Mouse (Mus musculus): ENCODE data around the gene Paqr7. TPM values are rescaled to one million over a fixed set of nuclear protein-coding genes. Genes with fewer than 3 reads are reported as not detected.

The Paqr7 gene
- total and polyA plus RNA-seq, 3 experiments, result 0.19 to 2.4 TPM; not detected in 1

DNA sequence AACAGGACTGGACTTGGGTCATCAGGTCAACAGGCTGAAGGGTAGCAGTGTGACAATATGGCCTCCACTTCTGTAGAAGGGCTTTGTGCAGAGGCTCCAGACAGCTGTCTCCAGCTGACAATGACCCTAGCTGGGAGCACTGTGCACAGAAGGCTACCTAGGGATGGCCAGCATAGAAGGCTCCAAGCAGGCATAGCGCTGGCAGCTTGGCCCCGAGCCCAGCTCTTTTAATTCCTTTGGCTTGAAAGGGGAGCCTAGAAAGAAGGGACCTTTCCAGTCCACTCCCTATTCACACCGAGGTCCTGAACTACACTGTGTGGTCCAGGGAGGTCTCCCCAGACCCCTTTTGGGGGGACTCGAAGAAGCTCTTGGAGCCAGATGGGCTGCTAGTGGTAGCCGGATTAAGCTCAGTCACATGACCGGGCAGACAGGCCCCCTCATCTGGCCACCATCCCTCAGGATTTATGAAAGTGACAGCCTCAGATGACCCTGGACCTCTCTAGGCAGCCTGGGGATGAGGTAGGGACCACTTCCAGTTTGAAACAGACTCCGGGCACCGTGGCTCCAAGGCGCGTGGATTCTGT lies 42.6 kb downstream of the Paqr7 start:
- H3K9ac ChIP-seq (ENCODE audit: control insufficient read depth, low read depth, low read length, poor library complexity, severe bottlenecking), result no peak overlapping the region
- no peak overlapping the region for H3K27ac ChIP-seq (ENCODE audit: control insufficient read depth, low read depth, low read length)
- peaks cover 9% of the 10 kb centered on the region for H3K79me2 ChIP-seq (ENCODE audit: control insufficient read depth, insufficient read depth, low read length, poor library complexity)
- no peaks in the 10 kb centered on the region for H3K9me3 ChIP-seq (replicated peaks; ENCODE audit: insufficient read depth, low read length)
- no peaks in the 10 kb centered on the region for H3K27me3 ChIP-seq (ENCODE audit: control insufficient read depth in 1 of 2, insufficient read depth in 2 of 2, low read length in 2 of 2)
- no peak for DNase-seq (ENCODE audit: low read depth, low spot score)
- H3K4me1 ChIP-seq (ENCODE audit: control insufficient read depth in 1 of 2, insufficient read depth in 2 of 2, low read length in 2 of 2), result no peaks in the 10 kb centered on the region; a peak in 1 of 4 replicates
- no peak overlapping the region for H3K4me3 ChIP-seq (ENCODE audit: control insufficient read depth in 1 of 2, insufficient read depth in 1 of 2, low read depth in 2 of 2, low read length in 2 of 2)
- TF ChIP-seq POLR2AphosphoS5 (IDR thresholded peaks at IDR 0.05; ENCODE audit: borderline replicate concordance, low read depth, low read length), result no peak
- no peak for TF ChIP-seq POLR2AphosphoS2 (IDR thresholded peaks at IDR 0.05; ENCODE audit: low read length)
- no peak for TF ChIP-seq HCFC1 (IDR thresholded peaks at IDR 0.05; ENCODE audit: low read depth, low read length)
- no peak for TF ChIP-seq POLR2A (IDR thresholded peaks at IDR 0.05; ENCODE audit: control insufficient read depth in 1 of 2, insufficient read depth in 1 of 2, low read depth in 1 of 2, low read length in 2 of 2, poor library complexity in 1 of 2)
- TF ChIP-seq RAD21 (IDR thresholded peaks at IDR 0.05; ENCODE audit: low read depth, low read length), result no peak
- TF ChIP-seq JUND (IDR thresholded peaks at IDR 0.05; ENCODE audit: low read depth, low read length), result no peak
- TF ChIP-seq USF1 (IDR thresholded peaks at IDR 0.05; ENCODE audit: low read depth, low read length), result no peak
- TF ChIP-seq TBP (IDR thresholded peaks at IDR 0.05; ENCODE audit: low read depth, low read length), result no peak
- TF ChIP-seq TAL1 (IDR thresholded peaks at IDR 0.05; ENCODE audit: low read length), result no peak
- no peak for TF ChIP-seq MXI1 (IDR thresholded peaks at IDR 0.05; ENCODE audit: low read depth, low read length)
- TF ChIP-seq ZC3H11A (IDR thresholded peaks at IDR 0.05; ENCODE audit: low read depth, low read length), result no peak
- H3K36me3 ChIP-seq (ENCODE audit: control insufficient read depth in 1 of 2, insufficient read depth in 2 of 2, low read length in 2 of 2), result peaks cover 0 to 3% of the 10 kb centered on the region in 2 experiments; a peak in 1 of 4 replicates

DNA sequence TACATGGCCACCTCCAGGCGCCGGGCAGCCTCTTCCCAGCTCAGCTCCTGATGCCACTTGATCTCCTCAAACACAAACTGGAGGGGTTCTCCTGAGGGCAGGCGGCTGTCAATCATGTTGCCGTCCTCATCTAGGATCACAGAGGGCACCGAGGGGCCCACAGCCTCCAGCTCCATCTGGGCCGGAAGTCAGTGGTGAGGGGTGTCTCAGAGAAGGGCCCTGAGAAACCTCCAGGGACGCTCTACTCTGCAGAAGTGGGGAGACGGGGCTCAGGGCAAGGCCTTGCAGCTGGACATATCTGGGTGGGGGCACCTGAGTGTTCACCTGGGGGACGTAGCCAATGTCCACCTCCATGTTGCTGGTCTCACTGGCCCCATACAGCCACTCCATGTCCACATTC lies 46.2 kb downstream of the Paqr7 start:
- Histone ChIP-seq H3K4me1 (ENCODE audit: control insufficient read depth in 1 of 2, insufficient read depth in 2 of 2, low read length in 2 of 2) (peaks cover 0 to 6% of the 10 kb centered on the region in 2 experiments; a peak in 1 of 4 replicates), H3K79me2 (ENCODE audit: control insufficient read depth, insufficient read depth, low read length, poor library complexity) (no peaks in the 10 kb centered on the region), H3K36me3 (ENCODE audit: control insufficient read depth in 1 of 2, insufficient read depth in 2 of 2, low read length in 2 of 2) (no peaks in the 10 kb centered on the region), H3K9ac (ENCODE audit: control insufficient read depth, low read depth, low read length, poor library complexity, severe bottlenecking) (no peak overlapping the region), H3K27me3 (ENCODE audit: control insufficient read depth in 1 of 2, insufficient read depth in 2 of 2, low read length in 2 of 2) (no peaks in the 10 kb centered on the region), H3K4me3 (ENCODE audit: control insufficient read depth in 1 of 2, insufficient read depth in 1 of 2, low read depth in 2 of 2, low read length in 2 of 2) (no peak overlapping the region), H3K9me3 (replicated peaks; ENCODE audit: insufficient read depth, low read length) (no peaks in the 10 kb centered on the region), H3K27ac (ENCODE audit: control insufficient read depth, low read depth, low read length) (no peak overlapping the region)
- DNase-seq (ENCODE audit: low read depth, low spot score), result no peak
- TF ChIP-seq ZKSCAN1 (IDR thresholded peaks at IDR 0.05; ENCODE audit: low read depth, low read length) (no peak), MYC (IDR thresholded peaks at IDR 0.05; ENCODE audit: low read depth, low read length) (no peak), UBTF (IDR thresholded peaks at IDR 0.05; ENCODE audit: borderline replicate concordance, insufficient read depth, low read depth, low read length) (no peak), KAT2A (conservative IDR thresholded peaks at IDR 0.05; ENCODE audit: low read depth, low read length) (no peak), MEF2A (IDR thresholded peaks at IDR 0.05; ENCODE audit: extremely low read depth, insufficient replicate concordance, low read depth, low read length, poor library complexity, severe bottlenecking) (no peak), USF1 (IDR thresholded peaks at IDR 0.05; ENCODE audit: low read depth, low read length) (no peak), MAX (IDR thresholded peaks at IDR 0.05; ENCODE audit: low read length) (no peak), POLR2AphosphoS5 (IDR thresholded peaks at IDR 0.05; ENCODE audit: borderline replicate concordance, low read depth, low read length) (no peak), SIN3A (IDR thresholded peaks at IDR 0.05; ENCODE audit: low read length) (no peak)

All from MEL (cell line).